In the genomic region with DNA sequence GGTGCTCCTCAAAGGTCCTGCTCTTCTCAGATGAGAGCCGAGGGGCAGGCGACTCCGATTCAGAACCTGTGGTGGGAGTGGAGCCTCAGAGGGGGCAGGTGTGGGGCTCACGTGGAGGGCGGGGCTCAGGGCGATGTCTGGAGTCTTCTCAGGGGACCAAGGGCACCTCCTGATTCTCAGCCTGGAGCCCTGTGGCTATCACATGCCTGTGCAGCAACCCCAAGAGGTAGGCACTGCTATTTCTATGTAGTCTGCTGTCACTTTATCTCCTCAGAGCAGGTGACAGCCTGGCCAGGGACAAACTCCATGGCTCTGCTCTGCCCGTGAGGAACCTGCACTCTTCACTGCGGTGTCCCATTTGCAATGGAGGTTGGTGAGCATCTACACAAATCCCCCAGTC, we compare ENCODE assay signal across 33 mouse cellular contexts. TPM values are rescaled to one million over a fixed set of nuclear protein-coding genes. Genes with fewer than 3 reads are reported as not detected.
A peak's percentile ranks its signal among the peaks of the same experiment; 100 is the strongest.
DNase-seq lines count a peak whose midpoint lies in the region; ATAC-seq and TF ChIP-seq lines count a peak whose summit lies in the region.
"Had no signal": no experiment of that assay in that cellular context is flagged by ENCODE, and none has a peak within 500 bp of the region (broad histone marks: within the 10 kb centered on the region; RNA-seq: fewer than 3 reads in every experiment).

No protein-coding gene starts in this region.

- ATAC-seq in liver, embryonic 11.5 days (replicated peaks; ENCODE audit: low FRiP score): peak; percentile 74
- peak; percentile 70 for ATAC-seq in liver, embryonic 16.5 days (ENCODE audit: low read depth)
- ATAC-seq in midbrain, embryonic 14.5 days (ENCODE audit: low FRiP score, low TSS enrichment): no peak
- no peak for ATAC-seq in midbrain, embryonic 11.5 days (ENCODE audit: low FRiP score)
- ATAC-seq: hindbrain, postnatal 0 days; lung, postnatal 0 days; midbrain, embryonic 16.5 days had no signal

- H3K4me1 ChIP-seq in bone marrow, adult 2 months (ENCODE audit: control insufficient read depth, insufficient read depth, low read length): peaks cover 4% of the 10 kb centered on the region; the same call in 1 of the 2 replicates
- H3K4me1 ChIP-seq in liver, embryonic 11.5 days (replicated peaks; ENCODE audit: control insufficient read depth, insufficient read depth, low read length): peaks cover 19% of the 10 kb centered on the region
- H3K4me1 ChIP-seq in liver, embryonic 16.5 days (ENCODE audit: control insufficient read depth, low read depth, low read length): peaks cover 43% of the 10 kb centered on the region
- no peaks in the 10 kb centered on the region for H3K4me1 ChIP-seq in midbrain, embryonic 14.5 days (ENCODE audit: control insufficient read depth, insufficient read depth, low read length)
- H3K4me1 ChIP-seq in midbrain, embryonic 11.5 days (ENCODE audit: control insufficient read depth, insufficient read depth, low read length): no peaks in the 10 kb centered on the region
- H3K4me1 ChIP-seq: intestine, embryonic 15.5 days; limb, embryonic 12.5 days had no signal

- peak overlapping the region; percentile 69 for H3K27ac ChIP-seq in bone marrow, adult 2 months (ENCODE audit: control insufficient read depth, insufficient read depth, low read depth, low read length, poor library complexity)
- H3K27ac ChIP-seq in liver, embryonic 11.5 days (ENCODE audit: low read depth, low read length): peak overlapping the region; percentile 91
- peak overlapping the region; percentile 97 for H3K27ac ChIP-seq in liver, embryonic 16.5 days (ENCODE audit: low read length)
- no peak overlapping the region for H3K27ac ChIP-seq in midbrain, embryonic 14.5 days (replicated peaks; ENCODE audit: low read depth, low read length)
- H3K27ac ChIP-seq in midbrain, embryonic 11.5 days (ENCODE audit: low read depth, low read length): no peak overlapping the region
- H3K27ac ChIP-seq: hindbrain, postnatal 0 days; intestine, embryonic 15.5 days; kidney, postnatal 0 days; limb, embryonic 12.5 days had no signal

- H3K9ac ChIP-seq in liver, embryonic 11.5 days (ENCODE audit: low read depth, low read length): 0 out of 2 replicates have a peak overlapping the region, but pooled peaks have one; percentile 20
- peak overlapping the region; percentile 20; the same call in 1 of the 2 replicates for H3K9ac ChIP-seq in liver, embryonic 16.5 days (ENCODE audit: low read depth, low read length)
- H3K9ac ChIP-seq in midbrain, embryonic 14.5 days (replicated peaks; ENCODE audit: low read length): no peak overlapping the region
- no peak overlapping the region for H3K9ac ChIP-seq in midbrain, embryonic 11.5 days (ENCODE audit: low read length)
- H3K9ac ChIP-seq: forebrain, postnatal 0 days; intestine, embryonic 15.5 days; limb, embryonic 12.5 days had no signal

- H3K9me3 ChIP-seq in liver, embryonic 11.5 days (ENCODE audit: control insufficient read depth, low read length): no peaks in the 10 kb centered on the region
- H3K9me3 ChIP-seq in liver, embryonic 16.5 days (replicated peaks; ENCODE audit: control insufficient read depth, low read length): no peaks in the 10 kb centered on the region
- no peaks in the 10 kb centered on the region for H3K9me3 ChIP-seq in midbrain, embryonic 14.5 days (ENCODE audit: control insufficient read depth, low read length)
- no peaks in the 10 kb centered on the region for H3K9me3 ChIP-seq in midbrain, embryonic 11.5 days (ENCODE audit: control insufficient read depth, low read length)
- H3K9me3 ChIP-seq: intestine, embryonic 15.5 days; limb, embryonic 12.5 days had no signal

- H3K4me3 ChIP-seq in bone marrow, adult 2 months (replicated peaks; ENCODE audit: control insufficient read depth, low read depth, low read length): no peak overlapping the region
- no peak overlapping the region for H3K4me3 ChIP-seq in liver, embryonic 11.5 days (ENCODE audit: low read depth, low read length)
- no peak overlapping the region for H3K4me3 ChIP-seq in liver, embryonic 16.5 days (ENCODE audit: low read depth, low read length)
- no peak overlapping the region for H3K4me3 ChIP-seq in midbrain, embryonic 14.5 days (replicated peaks; ENCODE audit: low read depth, low read length)
- no peak overlapping the region for H3K4me3 ChIP-seq in midbrain, embryonic 11.5 days (ENCODE audit: low read depth, low read length)
- H3K4me3 ChIP-seq: intestine, embryonic 15.5 days; limb, embryonic 12.5 days had no signal

- peaks cover 2% of the 10 kb centered on the region; the same call in 1 of the 2 replicates for H3K36me3 ChIP-seq in liver, embryonic 11.5 days (ENCODE audit: control insufficient read depth, insufficient read depth, low read length)
- peaks cover 4% of the 10 kb centered on the region; the same call in 1 of the 2 replicates for H3K36me3 ChIP-seq in liver, embryonic 16.5 days (ENCODE audit: control insufficient read depth, insufficient read depth)
- peaks cover 35% of the 10 kb centered on the region for H3K36me3 ChIP-seq in midbrain, embryonic 14.5 days (ENCODE audit: control insufficient read depth, insufficient read depth, low read length)
- H3K36me3 ChIP-seq in midbrain, embryonic 11.5 days (ENCODE audit: control insufficient read depth, insufficient read depth, low read length): peaks cover 12% of the 10 kb centered on the region

- TF ChIP-seq POLR2A in bone marrow, adult 2 months (IDR thresholded peaks at IDR 0.05; ENCODE audit: borderline replicate concordance, control insufficient read depth, low read depth, low read length): no peak

- H3K4me2 ChIP-seq in liver, embryonic 11.5 days: peak overlapping the region; percentile 12
- peak overlapping the region; percentile 56 for H3K4me2 ChIP-seq in liver, embryonic 16.5 days (ENCODE audit: low read depth, low read length)
- no peak overlapping the region for H3K4me2 ChIP-seq in midbrain, embryonic 14.5 days (ENCODE audit: low read length)
- no peak overlapping the region for H3K4me2 ChIP-seq in midbrain, embryonic 11.5 days
- H3K4me2 ChIP-seq: intestine, embryonic 15.5 days; limb, embryonic 12.5 days had no signal

- no peak for TF ChIP-seq CTCF in bone marrow, adult 2 months (IDR thresholded peaks at IDR 0.05; ENCODE audit: control insufficient read depth, insufficient read depth, low read length)

- peak; percentile 43 for DNase-seq in c-Kit-positive CD71-positive TER-119-positive erythroid progenitor cells, embryonic 14.5 days (ENCODE audit: low spot score)
- DNase-seq in liver, embryonic 11.5 days (ENCODE audit: low spot score): no peak
- DNase-seq in midbrain, embryonic 14.5 days: no peak
- no peak for DNase-seq in kidney, adult 11 months
- DNase-seq in midbrain, embryonic 11.5 days (ENCODE audit: low spot score, missing footprints): no peak
- DNase-seq: adrenal gland, postnatal 36 days; B cell, adult 2 months; cerebellum, adult 8-10 months; cerebellum, postnatal 25 days; forebrain, postnatal 0 days; heart, postnatal 14 days; kidney, adult 8-10 months; kidney, postnatal 4 days; layer of hippocampus, postnatal 36 days; lung, adult 18-20 months; lung, postnatal 4 days; thymus, adult 2 months; thymus, postnatal 36 days had no signal

- H3K27me3 ChIP-seq in liver, embryonic 11.5 days (replicated peaks; ENCODE audit: control insufficient read depth, insufficient read depth, low read length): no peaks in the 10 kb centered on the region
- H3K27me3 ChIP-seq in liver, embryonic 16.5 days (ENCODE audit: control insufficient read depth, insufficient read depth, low read depth, low read length): no peaks in the 10 kb centered on the region
- H3K27me3 ChIP-seq in midbrain, embryonic 14.5 days (ENCODE audit: control insufficient read depth, insufficient read depth, low read length): no peaks in the 10 kb centered on the region
- no peaks in the 10 kb centered on the region for H3K27me3 ChIP-seq in midbrain, embryonic 11.5 days (ENCODE audit: control insufficient read depth, insufficient read depth, low read length)
- H3K27me3 ChIP-seq: intestine, embryonic 15.5 days; limb, embryonic 12.5 days had no signal

- WGBS in bone marrow, adult 2 months: 66% methylated on average over 8 of the region's 8 CpGs
- 75% methylated on average over 8 of the region's 8 CpGs for WGBS in liver, embryonic 11.5 days
- 44% methylated on average over 8 of the region's 8 CpGs for WGBS in liver, embryonic 16.5 days (ENCODE audit: insufficient replicate concordance)
- WGBS in midbrain, embryonic 14.5 days: 90% methylated on average over 8 of the region's 8 CpGs
- 90% methylated on average over 8 of the region's 8 CpGs for WGBS in midbrain, embryonic 11.5 days

RNA-seq across cellular contexts. Expression of gene Orm2, which starts 11.2 kb away (rescaled TPM):
- polyA plus RNA-seq in bone marrow, adult 2 months (2011; ENCODE audit: insufficient read depth, insufficient read length, low replicate concordance, missing spikeins): not detected in 2 replicates
- polyA plus RNA-seq in liver, embryonic 11.5 days (2014; fragmentation: Nextera tagmentation; extraction: Ambion mirVana): not detected in 2 replicates
- not detected in 2 replicates for polyA plus RNA-seq in liver, embryonic 16.5 days (2015; fragmentation: Nextera tagmentation; extraction: Ambion mirVana)
- not detected in 2 replicates for polyA plus RNA-seq in midbrain, embryonic 14.5 days (2014; fragmentation: Nextera tagmentation; extraction: Ambion mirVana)
- not detected in 2 replicates for polyA plus RNA-seq in midbrain, embryonic 11.5 days (2014; fragmentation: Nextera tagmentation; extraction: Ambion mirVana)
- polyA plus RNA-seq: embryonic facial prominence, embryonic 11.5 days; forebrain, embryonic 11.5 days; forebrain, postnatal 0 days; heart, embryonic 14.5 days; hindbrain, embryonic 11.5 days; hindbrain, postnatal 0 days; intestine, embryonic 15.5 days; kidney, postnatal 0 days; limb, embryonic 12.5 days; midbrain, embryonic 16.5 days; neural tube, embryonic 11.5 days; spleen, adult 2 months; stomach, embryonic 16.5 days had no signal

RNA-seq across cellular contexts. Expression of gene Orm3, which starts 17.4 kb away (rescaled TPM):
- polyA plus RNA-seq in bone marrow, adult 2 months (2011; ENCODE audit: insufficient read depth, insufficient read length, low replicate concordance, missing spikeins): not detected in 2 replicates
- polyA plus RNA-seq in liver, embryonic 11.5 days (2014; fragmentation: Nextera tagmentation; extraction: Ambion mirVana): not detected in 2 replicates
- not detected in 2 replicates for polyA plus RNA-seq in liver, embryonic 16.5 days (2015; fragmentation: Nextera tagmentation; extraction: Ambion mirVana)
- polyA plus RNA-seq in midbrain, embryonic 14.5 days (2014; fragmentation: Nextera tagmentation; extraction: Ambion mirVana): not detected in 2 replicates
- not detected in 2 replicates for polyA plus RNA-seq in midbrain, embryonic 11.5 days (2014; fragmentation: Nextera tagmentation; extraction: Ambion mirVana)
- polyA plus RNA-seq: embryonic facial prominence, embryonic 11.5 days; forebrain, embryonic 11.5 days; forebrain, postnatal 0 days; heart, embryonic 14.5 days; hindbrain, embryonic 11.5 days; hindbrain, postnatal 0 days; intestine, embryonic 15.5 days; kidney, postnatal 0 days; limb, embryonic 12.5 days; midbrain, embryonic 16.5 days; neural tube, embryonic 11.5 days; spleen, adult 2 months; stomach, embryonic 16.5 days had no signal

RNA-seq across cellular contexts. Expression of gene Orm1, which starts 29.0 kb away (rescaled TPM):
- polyA plus RNA-seq in bone marrow, adult 2 months (2011; ENCODE audit: insufficient read depth, insufficient read length, low replicate concordance, missing spikeins): 13.2 and 43.2 TPM in 2 replicates
- polyA plus RNA-seq in liver, embryonic 11.5 days (2014; fragmentation: Nextera tagmentation; extraction: Ambion mirVana): not detected in 2 replicates
- 1.0 and 1.1 TPM in 2 replicates for polyA plus RNA-seq in liver, embryonic 16.5 days (2015; fragmentation: Nextera tagmentation; extraction: Ambion mirVana)
- not detected in 2 replicates for polyA plus RNA-seq in midbrain, embryonic 14.5 days (2014; fragmentation: Nextera tagmentation; extraction: Ambion mirVana)
- polyA plus RNA-seq in midbrain, embryonic 11.5 days (2014; fragmentation: Nextera tagmentation; extraction: Ambion mirVana): not detected in 2 replicates
- polyA plus RNA-seq: embryonic facial prominence, embryonic 11.5 days; forebrain, embryonic 11.5 days; forebrain, postnatal 0 days; heart, embryonic 14.5 days; hindbrain, embryonic 11.5 days; hindbrain, postnatal 0 days; intestine, embryonic 15.5 days; kidney, postnatal 0 days; limb, embryonic 12.5 days; midbrain, embryonic 16.5 days; neural tube, embryonic 11.5 days had no signal

RNA-seq across cellular contexts. Expression of gene Akna, which starts 29.8 kb away (rescaled TPM):
- 34.5 and 61.0 TPM in 2 replicates for polyA plus RNA-seq in bone marrow, adult 2 months (2011; ENCODE audit: insufficient read depth, insufficient read length, low replicate concordance, missing spikeins)
- polyA plus RNA-seq in liver, embryonic 11.5 days (2014; fragmentation: Nextera tagmentation; extraction: Ambion mirVana): 8.8 and 8.9 TPM in 2 replicates
- polyA plus RNA-seq in liver, embryonic 16.5 days (2015; fragmentation: Nextera tagmentation; extraction: Ambion mirVana): 5.1 and 6.1 TPM in 2 replicates
- 3.0 and 6.1 TPM in 2 replicates for polyA plus RNA-seq in midbrain, embryonic 14.5 days (2014; fragmentation: Nextera tagmentation; extraction: Ambion mirVana)
- 7.0 and 9.1 TPM in 2 replicates for polyA plus RNA-seq in midbrain, embryonic 11.5 days (2014; fragmentation: Nextera tagmentation; extraction: Ambion mirVana)

Comparison
In these comparisons a context has a peak if more than half of its experiments do, and no peak if none do; other contexts are left out.
1. H3K27ac ChIP-seq: peak in bone marrow, adult 2 months (single experiment), liver, embryonic 11.5 days (single experiment) and liver, embryonic 16.5 days (single experiment); none in midbrain, embryonic 14.5 days (single experiment) and midbrain, embryonic 11.5 days (single experiment).
2. ATAC-seq: peak in liver, embryonic 11.5 days (single experiment) and liver, embryonic 16.5 days (single experiment); none in midbrain, embryonic 14.5 days (single experiment) and midbrain, embryonic 11.5 days (single experiment).
3. H3K4me2 ChIP-seq: peak in liver, embryonic 11.5 days (single experiment) and liver, embryonic 16.5 days (single experiment); none in midbrain, embryonic 14.5 days (single experiment) and midbrain, embryonic 11.5 days (single experiment).
4. H3K9ac ChIP-seq: peak in liver, embryonic 11.5 days (single experiment) and liver, embryonic 16.5 days (single experiment); none in midbrain, embryonic 14.5 days (single experiment) and midbrain, embryonic 11.5 days (single experiment).